Mouse (Mus musculus): ENCODE measurements around the gene Tbx1.

- TF ChIP-seq CTCF (IDR thresholded peaks at IDR 0.05; ENCODE audit: low read depth): no peak
- TF ChIP-seq EP300 (IDR thresholded peaks at IDR 0.05; ENCODE audit: low read depth): no peak
Measured at GRCm38 (mm10) chr16:18605705-18606104, 15.2 kb upstream of the Tbx1 start.

Measured in liver, postnatal 0 days (tissue).